Mouse (Mus musculus) G1E (cell line): ENCODE data around the gene 9930022D16Rik. TPM values are rescaled to one million over a fixed set of nuclear protein-coding genes. Genes with fewer than 3 reads are reported as not detected.

Experiments
- ATAC-seq: 2 replicates; pipeline ENCODE4 v1.8.0; 2016; ENCODE audit warnings: mild to moderate bottlenecking; ENCODE audit not compliant: insufficient number of reproducible peaks, poor library complexity, low FRiP score, severe bottlenecking; ENCODE audit errors: extremely low read depth
- DNase-seq: peaks from one replicate; pipeline ENCODE4 v3.0.0; 2012; ENCODE audit warnings: low spot score
- H3K27me3 ChIP-seq: 2 replicates; pipeline ENCODE4 v1.6.1; 2012; ENCODE audit warnings: mild to moderate bottlenecking, low read length, inconsistent platforms; ENCODE audit not compliant: insufficient read depth
- H3K36me3 ChIP-seq: replicated peaks from 2 replicates; pipeline ENCODE3; 2012; ENCODE audit warnings: mild to moderate bottlenecking, inconsistent platforms
- H3K4me1 ChIP-seq: 2 replicates; pipeline ENCODE4 v1.6.1; 2012; ENCODE audit warnings: low read depth, low read length, inconsistent platforms, mixed read lengths; ENCODE audit not compliant: insufficient read depth
- H3K4me3 ChIP-seq: 2 replicates; pipeline ENCODE4 v1.5.1; 2012; ENCODE audit warnings: low read depth, mild to moderate bottlenecking, inconsistent platforms, low read length, moderate library complexity, mixed read lengths
- H3K9me3 ChIP-seq: replicated peaks from 2 replicates; pipeline ENCODE4 v1.6.1; 2012; ENCODE audit warnings: inconsistent platforms
- CTCF ChIP-seq: IDR thresholded peaks from 2 replicates; pipeline ENCODE4 v1.5.1; 2012; ENCODE audit warnings: low read depth, low read length, inconsistent platforms, mixed read lengths
- GATA1 ChIP-seq: IDR thresholded peaks from 2 replicates; pipeline ENCODE4 v1.6.1; 2012; ENCODE audit warnings: borderline replicate concordance, low read length, inconsistent platforms, mixed read lengths
- GATA2 ChIP-seq: IDR thresholded peaks from 2 replicates; pipeline ENCODE4 v1.6.1; 2012; ENCODE audit warnings: low read depth, low read length, inconsistent platforms, borderline replicate concordance
- POLR2AphosphoS5 ChIP-seq: IDR thresholded peaks from 2 replicates; pipeline ENCODE4 v1.6.1; 2012; ENCODE audit warnings: low read depth, low read length, inconsistent platforms; ENCODE audit not compliant: insufficient replicate concordance
- TAL1 ChIP-seq: conservative IDR thresholded peaks from 2 replicates; pipeline ENCODE4 v1.6.1; 2012; ENCODE audit warnings: low read depth, low read length, inconsistent platforms, mixed read lengths
- polyA plus RNA-seq: library from polyadenylated mRNA; stranded (reverse); fragments of >175 nt; gene quantifications from 2 replicates; pipeline ENCODE4 v1.2.3, GENCODE M21; 2012
- total RNA-seq, 2 experiments: library from RNA; stranded (forward) in 1 of 2; stranded (reverse) in 1 of 2; fragments of 200-1000 nt in 1 of 2; fragments of >200 nt in 1 of 2; fragmentation: Nextera tagmentation in 1 of 2; gene quantifications; 2 replicates each; pipeline ENCODE4 v1.2.3; 2014 to 2017

9930022D16Rik gene
- total and polyA plus RNA-seq, 3 experiments: 0.44 TPM; not detected in 2

DNA sequence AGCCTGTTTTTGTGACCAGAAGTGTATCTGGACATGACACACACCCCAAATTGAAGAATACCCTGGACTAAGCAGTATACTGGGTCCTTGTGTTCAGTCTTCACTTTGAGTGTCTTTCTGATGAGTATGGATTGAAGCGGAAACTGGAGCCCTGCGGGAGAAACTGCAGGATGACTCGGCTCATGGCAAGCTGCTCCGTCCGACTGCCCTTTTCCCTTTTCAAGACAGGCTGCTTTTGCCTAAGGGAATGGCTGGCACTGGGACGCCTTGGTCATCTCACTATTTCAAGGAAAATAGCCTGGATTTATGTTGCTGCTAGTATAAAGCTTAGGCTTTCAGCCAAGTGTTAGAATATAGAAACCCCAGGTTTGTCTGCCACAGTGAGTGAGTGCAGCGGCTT, 22.5 kb upstream of the 9930022D16Rik start:
- Histone ChIP-seq H3K27me3 (no peaks in the 10 kb centered on the region), H3K9me3 (no peaks in the 10 kb centered on the region), H3K4me3 (no peak overlapping the region), H3K36me3 (peaks cover 75% of the 10 kb centered on the region), H3K4me1 (peaks cover 24% of the 10 kb centered on the region)
- DNase-seq: no peak
- no peak for ATAC-seq
- no peak for TF ChIP-seq POLR2AphosphoS5
- no peak for TF ChIP-seq CTCF
- TF ChIP-seq GATA1: no peak
- no peak for TF ChIP-seq TAL1
- no peak for TF ChIP-seq GATA2

DNA sequence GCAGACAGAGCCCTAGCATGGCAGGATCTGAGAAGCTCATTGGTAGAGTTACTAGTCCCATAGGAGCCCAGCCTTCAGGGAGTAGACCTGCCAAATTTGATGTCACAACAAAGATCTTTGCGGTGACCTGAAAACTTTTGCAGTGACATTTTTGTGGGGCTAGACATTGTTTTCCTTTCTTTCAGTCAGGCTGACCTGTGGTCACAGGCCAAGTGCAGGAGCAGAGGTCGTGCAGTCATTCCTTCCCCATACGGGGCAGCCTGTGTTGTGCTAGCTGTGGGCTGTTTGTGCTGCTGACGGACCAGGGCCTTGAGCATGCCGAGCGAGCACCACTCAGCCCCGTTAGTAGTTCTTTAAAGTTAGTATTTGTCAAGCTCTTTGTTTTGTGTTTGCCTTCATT, 22.0 kb upstream of the 9930022D16Rik start:
- no peaks in the 10 kb centered on the region for H3K27me3 ChIP-seq
- no peaks in the 10 kb centered on the region for H3K9me3 ChIP-seq
- H3K4me3 ChIP-seq: no peak overlapping the region
- ATAC-seq: no peak
- no peak for DNase-seq
- peaks cover 21% of the 10 kb centered on the region for H3K4me1 ChIP-seq
- H3K36me3 ChIP-seq: peaks cover 81% of the 10 kb centered on the region
- TF ChIP-seq TAL1 (no peak), GATA2 (no peak), GATA1 (no peak), CTCF (no peak), POLR2AphosphoS5 (no peak)

DNA sequence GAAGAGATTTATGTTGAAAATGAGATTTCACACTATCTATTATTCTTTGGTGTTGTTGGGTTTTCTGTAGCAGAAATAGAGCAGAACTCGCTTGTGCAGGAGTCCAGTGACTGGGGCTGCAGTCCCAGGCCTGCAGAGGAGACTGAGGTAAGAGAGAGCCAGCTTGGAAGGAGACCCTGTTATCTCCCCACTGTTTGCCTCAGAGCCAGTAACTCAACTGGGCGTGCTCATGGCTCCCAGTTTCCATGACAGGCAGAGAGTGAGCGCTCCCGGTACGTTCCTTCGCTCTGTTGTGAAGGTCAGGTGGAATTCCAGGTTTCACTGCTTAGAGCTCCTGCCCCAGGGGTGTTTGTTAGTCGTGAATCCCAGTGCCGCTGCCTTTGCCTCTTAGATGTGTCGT, 21.1 kb upstream of the 9930022D16Rik start:
- ATAC-seq (no peak), DNase-seq (no peak)
- Histone ChIP-seq H3K4me1 (peaks cover 15% of the 10 kb centered on the region), H3K27me3 (no peaks in the 10 kb centered on the region), H3K9me3 (no peaks in the 10 kb centered on the region), H3K4me3 (no peak overlapping the region), H3K36me3 (peaks cover 87% of the 10 kb centered on the region)
- no peak for TF ChIP-seq GATA1
- no peak for TF ChIP-seq POLR2AphosphoS5
- no peak for TF ChIP-seq TAL1
- TF ChIP-seq CTCF: no peak
- TF ChIP-seq GATA2: no peak

DNA sequence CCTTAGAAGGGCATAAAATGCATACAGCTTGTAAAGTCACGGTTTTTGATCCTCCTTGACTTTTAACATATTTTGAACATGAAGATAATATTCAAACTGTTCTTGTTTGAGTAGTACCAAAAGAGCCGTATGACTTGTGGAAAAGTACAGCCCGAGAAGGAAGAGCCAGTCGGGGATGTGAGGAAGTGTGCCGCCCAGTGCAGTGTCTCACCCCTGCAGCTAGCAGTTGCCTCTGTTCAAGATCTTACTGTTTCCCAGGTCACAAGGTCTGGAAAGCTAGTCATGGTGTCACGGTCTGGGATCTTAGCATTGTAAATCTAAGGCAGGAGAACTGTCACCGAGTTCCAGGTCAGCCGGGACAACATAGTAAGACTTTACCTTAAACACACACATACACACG, 19.0 kb upstream of the 9930022D16Rik start:
- ATAC-seq (no peak), DNase-seq (no peak)
- H3K4me1 ChIP-seq: peaks cover 8% of the 10 kb centered on the region
- no peaks in the 10 kb centered on the region for H3K27me3 ChIP-seq
- no peak for TF ChIP-seq TAL1
- no peak for TF ChIP-seq POLR2AphosphoS5
- TF ChIP-seq GATA1: no peak
- TF ChIP-seq GATA2: no peak
- no peak for TF ChIP-seq CTCF
- H3K9me3 ChIP-seq: no peaks in the 10 kb centered on the region
- no peak overlapping the region for H3K4me3 ChIP-seq
- peaks cover 92% of the 10 kb centered on the region for H3K36me3 ChIP-seq

DNA sequence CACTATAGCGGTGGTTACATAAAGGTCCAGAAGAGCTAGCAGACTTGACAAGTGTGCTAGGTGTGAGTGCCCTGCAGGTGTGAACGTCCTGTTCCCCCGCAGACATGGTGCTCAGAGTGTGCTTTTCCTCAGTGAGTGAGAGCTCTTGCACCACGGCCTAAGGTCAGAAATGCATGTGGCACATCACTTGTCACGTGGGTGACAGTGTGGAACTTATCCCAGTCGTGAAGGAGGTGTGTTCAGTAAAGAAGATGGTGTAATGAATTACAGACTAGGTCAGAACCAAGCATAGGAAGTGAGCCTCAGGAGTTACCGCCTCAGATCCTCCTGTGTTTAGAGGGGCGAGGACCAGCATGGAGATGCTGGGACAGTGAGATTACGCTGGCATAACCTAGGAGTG, 18.4 kb upstream of the 9930022D16Rik start:
- H3K4me1 ChIP-seq: peaks cover 4% of the 10 kb centered on the region
- ATAC-seq (no peak), DNase-seq (no peak)
- H3K9me3 ChIP-seq: no peaks in the 10 kb centered on the region
- H3K27me3 ChIP-seq: no peaks in the 10 kb centered on the region
- H3K36me3 ChIP-seq: peaks cover 91% of the 10 kb centered on the region
- no peak for TF ChIP-seq GATA2
- no peak for TF ChIP-seq TAL1
- TF ChIP-seq CTCF: no peak
- no peak for TF ChIP-seq GATA1
- no peak for TF ChIP-seq POLR2AphosphoS5
- H3K4me3 ChIP-seq: no peak overlapping the region

DNA sequence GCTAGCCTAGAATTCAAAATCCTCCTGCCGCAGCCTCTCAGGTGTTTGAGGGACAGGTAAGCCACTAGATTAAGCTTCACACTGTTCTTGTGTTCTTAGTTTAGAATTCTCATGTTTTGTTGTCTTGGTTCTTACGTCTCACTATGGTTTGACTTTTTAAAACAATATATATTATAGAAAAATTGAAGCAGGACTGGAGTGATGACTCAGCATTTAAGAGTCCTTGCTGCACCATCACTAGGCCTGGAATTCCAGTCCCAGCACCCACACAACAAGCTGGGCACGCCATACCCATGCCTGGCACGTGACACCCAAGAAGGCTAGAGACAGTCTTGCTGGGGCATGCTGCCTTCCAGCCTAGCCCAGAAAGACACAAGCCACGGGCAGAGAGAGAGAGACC, 7.3 kb upstream of the 9930022D16Rik start:
- Histone ChIP-seq H3K4me1 (no peaks in the 10 kb centered on the region; the same call in 1 of the 2 replicates), H3K36me3 (peaks cover 2% of the 10 kb centered on the region), H3K4me3 (no peak overlapping the region), H3K27me3 (no peaks in the 10 kb centered on the region), H3K9me3 (no peaks in the 10 kb centered on the region)
- DNase-seq (no peak), ATAC-seq (no peak)
- TF ChIP-seq GATA1: no peak
- no peak for TF ChIP-seq CTCF
- TF ChIP-seq GATA2: no peak
- no peak for TF ChIP-seq POLR2AphosphoS5
- TF ChIP-seq TAL1: no peak

DNA sequence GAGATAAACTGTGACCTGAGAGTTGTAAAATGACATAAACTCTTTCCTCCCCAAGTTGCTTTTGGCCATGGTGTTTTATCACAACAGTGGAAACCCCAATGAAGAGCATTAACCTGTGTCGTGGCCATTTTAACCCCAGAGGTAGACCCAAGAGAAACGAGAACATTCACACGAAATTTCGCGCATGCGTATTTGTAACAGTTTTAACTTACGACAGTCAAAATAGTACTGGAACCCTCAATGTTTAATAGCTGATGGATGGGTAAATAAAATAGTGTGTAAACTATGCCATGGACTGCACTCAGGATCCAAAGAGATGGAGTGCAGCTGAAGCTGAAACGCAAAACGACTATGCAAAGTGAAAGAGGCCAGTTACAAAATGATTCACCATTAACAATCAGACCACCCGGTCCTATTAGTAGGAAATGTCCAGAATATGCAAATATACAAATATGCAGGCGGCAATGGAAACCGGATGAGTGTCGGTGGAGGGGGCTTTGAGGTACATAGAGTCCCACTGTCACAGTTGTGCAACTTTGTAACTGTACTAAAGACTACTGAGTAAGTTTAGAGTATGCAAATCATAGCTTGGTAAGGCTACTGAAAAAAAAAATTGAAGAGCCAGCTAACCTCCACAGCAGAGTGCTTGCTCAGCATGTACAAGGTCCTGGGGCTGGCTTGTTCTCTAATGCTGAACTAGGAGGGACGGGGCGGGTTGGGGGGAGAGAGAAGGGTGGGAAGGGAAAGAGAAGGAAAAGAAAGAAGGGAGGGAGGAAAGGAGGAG, 3.3 kb upstream of the 9930022D16Rik start:
- no peak overlapping the region for H3K4me3 ChIP-seq
- H3K9me3 ChIP-seq: no peaks in the 10 kb centered on the region
- ATAC-seq (no peak), DNase-seq (no peak)
- TF ChIP-seq TAL1: no peak
- TF ChIP-seq GATA1: no peak
- TF ChIP-seq CTCF: no peak
- TF ChIP-seq POLR2AphosphoS5: no peak
- no peak for TF ChIP-seq GATA2
- H3K36me3 ChIP-seq: no peaks in the 10 kb centered on the region
- peaks cover 6% of the 10 kb centered on the region; the same call in 1 of the 2 replicates for H3K27me3 ChIP-seq
- H3K4me1 ChIP-seq: no peaks in the 10 kb centered on the region; the same call in 1 of the 2 replicates
